Mouse (Mus musculus) ES-E14 (cell line): ENCODE measurements around the gene Pou2f2.

Source experiments
- CHD2 ChIP-seq: IDR thresholded peaks from 2 replicates; pipeline ENCODE4 v1.6.1; 2014; ENCODE audit warnings: mild to moderate bottlenecking, low read depth, low read length, inconsistent platforms
- HCFC1 ChIP-seq: IDR thresholded peaks from 2 replicates; pipeline ENCODE4 v1.6.1; 2012; ENCODE audit warnings: low read length, inconsistent platforms, borderline replicate concordance; ENCODE audit not compliant: insufficient read depth
- MAFK ChIP-seq: IDR thresholded peaks from 2 replicates; pipeline ENCODE4 v1.6.1; 2014; ENCODE audit warnings: mild to moderate bottlenecking, low read depth, low read length, inconsistent platforms; ENCODE audit not compliant: insufficient read depth
- ZC3H11A ChIP-seq: IDR thresholded peaks from 2 replicates; pipeline ENCODE4 v1.6.1; 2012; ENCODE audit warnings: low read depth, mild to moderate bottlenecking, inconsistent platforms, low read length, borderline replicate concordance
- ZNF384 ChIP-seq: IDR thresholded peaks from 2 replicates; pipeline ENCODE4 v1.6.1; 2012; ENCODE audit warnings: low read depth, low read length, inconsistent platforms

DNA sequence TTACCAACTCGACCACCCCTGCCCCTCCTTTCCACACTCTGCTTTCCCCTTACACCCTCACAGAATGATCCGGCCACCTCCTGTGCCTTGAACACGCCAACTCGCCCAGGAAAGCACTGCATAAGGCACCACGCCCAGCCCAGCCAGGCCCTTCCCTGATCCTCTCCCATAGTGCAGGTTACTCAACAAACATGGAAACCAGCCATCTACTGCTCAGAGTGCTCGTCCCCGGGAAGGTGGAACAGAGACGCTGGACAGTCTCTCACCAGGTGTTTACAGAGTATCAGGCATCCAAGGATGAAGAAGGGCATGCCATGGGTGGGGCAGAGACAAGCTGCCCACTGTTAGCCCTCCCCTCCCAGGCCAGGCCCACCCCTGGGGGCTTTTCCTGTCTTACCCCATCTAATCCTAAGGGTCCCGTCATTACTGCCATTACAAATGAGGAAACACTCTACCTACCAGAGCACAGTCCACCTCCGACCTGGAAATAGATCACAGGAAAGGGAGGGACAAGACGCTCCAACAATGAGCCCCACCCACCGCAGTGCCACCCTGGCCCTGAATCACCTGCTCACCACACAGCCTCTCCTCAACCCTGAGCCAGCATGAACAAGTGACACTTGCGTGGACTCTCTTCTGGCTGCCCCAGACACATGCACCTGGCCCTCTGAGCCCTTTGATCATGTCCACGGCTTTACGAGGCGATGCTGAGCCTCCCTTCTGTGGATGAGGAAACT is 26.7 kb upstream of the Pou2f2 start:
- TF ChIP-seq HCFC1 (no peak), ZNF384 (no peak), ZC3H11A (no peak), CHD2 (no peak), MAFK (no peak)
